Mouse (Mus musculus) neutrophil, adult 65 days (primary cell): ENCODE results near the gene Gm5152. TPM values are rescaled to one million over a fixed set of nuclear protein-coding genes. Genes with fewer than 3 reads are reported as not detected.

Source experiments
- total RNA-seq: library from RNA; stranded (reverse); gene quantifications from 2 replicates; pipeline ENCODE4 v1.2.4, GENCODE M21; 2023

Gm5152 gene
- not detected in 2 replicates for total RNA-seq

DNA sequence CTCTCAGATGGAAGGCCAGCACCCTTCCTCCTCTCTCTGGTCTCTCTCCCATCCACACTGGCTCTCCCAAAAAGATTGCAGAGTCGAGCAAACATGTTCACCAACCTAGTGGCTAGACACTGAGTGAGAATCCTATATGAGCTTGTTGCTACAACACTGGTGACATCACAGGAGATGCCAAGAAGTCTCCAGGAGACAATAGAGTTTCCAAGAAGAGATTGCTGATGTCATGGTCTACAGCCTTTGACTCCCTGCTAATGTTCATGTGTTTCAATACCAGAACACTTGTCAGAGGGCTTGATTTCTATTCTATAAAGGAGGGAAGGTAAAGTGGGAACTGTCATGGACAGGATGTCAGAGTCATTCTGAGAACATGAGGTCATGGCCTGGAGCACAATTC lies at the start of gene Gm5152:
Gm5152 (minus strand) TSS at position 101 of the 400 bp plus-strand sequence.

